Mouse (Mus musculus) thymus, postnatal 25 days (tissue): ENCODE results near the gene H2afv.
"Not testable (repeated sequence)": the region's sequence is repeated elsewhere in the genome, so short reads cannot be mapped to it uniquely, and the experiment has no call there.

Experiments used
- DNase-seq: peaks from one replicate; pipeline ENCODE4 v3.0.0; 2022

The H2afv gene

DNA sequence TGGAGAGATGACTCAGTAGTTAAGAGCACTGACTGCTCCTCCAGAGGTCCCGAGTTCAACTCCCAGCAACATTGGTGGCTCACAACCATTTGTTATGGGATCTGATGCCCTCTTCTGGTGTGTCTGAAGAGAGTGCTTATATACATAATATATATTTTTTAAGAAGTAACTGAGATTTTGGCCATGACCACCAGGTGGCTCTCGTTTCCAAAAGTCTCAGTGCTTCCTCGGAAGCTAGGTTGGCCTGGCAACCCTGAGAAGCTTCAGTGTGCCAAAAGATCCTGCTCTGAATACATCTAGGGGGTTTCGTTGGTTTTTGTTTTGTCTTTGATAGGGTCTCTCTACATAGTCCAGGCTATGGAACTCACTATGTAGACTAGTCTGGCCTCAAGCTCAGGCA, 20.9 kb upstream of the H2afv start:
- peak; percentile 75 for DNase-seq

DNA sequence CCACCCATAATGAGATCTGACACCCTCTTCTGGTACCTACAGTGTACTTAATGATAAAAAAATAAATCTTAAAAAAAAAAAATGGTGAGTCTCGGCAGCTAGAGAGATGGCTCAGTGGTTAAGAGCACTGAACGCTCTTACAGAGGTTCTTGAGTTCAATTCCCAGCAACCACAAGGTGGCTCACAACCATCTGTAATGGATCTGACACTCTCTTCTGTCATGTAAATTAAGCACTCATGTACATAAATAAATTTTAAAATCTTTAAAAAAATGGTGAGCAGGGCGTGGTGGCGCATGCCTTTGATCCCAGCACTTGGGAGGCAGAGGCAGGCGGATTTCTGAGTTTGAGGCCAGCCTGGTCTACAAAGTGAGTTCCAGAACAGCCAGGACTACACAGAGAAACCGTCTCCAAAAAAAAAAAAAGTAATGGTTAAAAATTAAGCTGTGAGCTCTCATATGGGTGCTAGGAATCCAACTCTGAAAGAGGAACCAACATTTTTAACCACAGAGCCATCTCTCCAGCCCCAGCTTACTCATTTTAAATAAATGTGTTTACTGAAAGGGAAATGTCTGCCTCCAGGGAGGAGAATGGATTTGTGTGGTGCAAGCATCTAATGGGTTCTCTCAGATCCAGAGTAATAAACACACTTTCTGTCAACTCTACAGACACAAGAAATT, 19.1 kb upstream of the H2afv start:
- no peak for DNase-seq

DNA sequence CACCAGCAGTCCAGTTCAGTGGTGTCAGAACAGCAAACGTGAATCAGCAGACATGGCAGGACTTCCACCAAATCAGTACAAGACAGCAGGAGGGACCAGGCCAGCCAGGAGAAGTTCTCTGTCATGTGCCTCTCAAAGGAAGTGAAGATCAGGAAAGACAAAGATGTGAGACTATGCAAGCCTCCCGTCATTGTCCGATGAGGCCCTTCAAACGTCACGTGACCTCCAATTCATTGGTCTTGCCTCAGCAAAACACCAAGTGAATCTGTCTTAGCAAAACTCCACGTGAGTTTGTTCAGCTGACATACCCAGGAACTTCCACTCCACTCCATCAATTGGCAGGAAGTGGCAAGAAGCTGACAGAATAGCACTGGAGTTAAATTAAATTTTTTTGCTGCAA, 11.8 kb upstream of the H2afv start:
- DNase-seq: no peak

DNA sequence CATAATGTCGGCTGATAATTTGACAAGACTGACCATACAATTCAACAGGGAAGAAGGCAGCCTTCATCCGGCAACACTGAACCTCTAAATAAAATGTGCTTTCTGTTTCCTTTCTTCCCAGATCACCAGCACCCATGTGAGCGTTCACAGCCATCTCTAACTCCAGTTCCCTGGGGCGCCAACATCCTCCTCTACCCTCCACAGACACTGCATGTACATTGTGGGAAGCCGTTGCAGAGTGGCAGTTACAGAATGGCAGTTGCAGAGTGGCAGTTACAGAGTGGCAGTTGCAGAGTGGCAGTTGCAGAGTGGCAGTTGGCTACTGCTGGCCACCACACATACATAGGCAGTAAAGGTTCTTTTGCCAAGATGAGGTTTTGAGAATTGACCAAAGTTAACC, 3.9 kb upstream of the H2afv start:
- not testable (repeated sequence) for DNase-seq

DNA sequence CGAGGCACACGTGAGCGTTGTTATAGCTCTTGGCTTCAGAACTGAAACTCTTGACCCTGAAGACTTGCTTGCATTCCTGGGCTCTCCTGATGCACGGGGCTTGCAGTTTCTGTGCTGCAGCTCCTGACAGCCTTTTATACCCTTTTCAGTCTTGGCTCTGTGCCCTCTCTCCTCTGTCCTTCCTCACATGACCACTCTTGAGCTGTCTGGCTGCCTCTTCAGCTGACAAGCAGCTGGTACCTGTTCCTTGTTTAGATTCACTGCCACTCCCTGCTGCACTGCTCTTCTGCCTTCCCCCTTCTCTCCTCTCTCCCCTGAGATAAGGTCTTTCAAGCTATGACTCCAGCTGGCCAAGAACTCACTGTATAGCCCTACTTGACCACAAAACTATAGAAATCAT, 3.2 kb upstream of the H2afv start:
- no peak for DNase-seq

DNA sequence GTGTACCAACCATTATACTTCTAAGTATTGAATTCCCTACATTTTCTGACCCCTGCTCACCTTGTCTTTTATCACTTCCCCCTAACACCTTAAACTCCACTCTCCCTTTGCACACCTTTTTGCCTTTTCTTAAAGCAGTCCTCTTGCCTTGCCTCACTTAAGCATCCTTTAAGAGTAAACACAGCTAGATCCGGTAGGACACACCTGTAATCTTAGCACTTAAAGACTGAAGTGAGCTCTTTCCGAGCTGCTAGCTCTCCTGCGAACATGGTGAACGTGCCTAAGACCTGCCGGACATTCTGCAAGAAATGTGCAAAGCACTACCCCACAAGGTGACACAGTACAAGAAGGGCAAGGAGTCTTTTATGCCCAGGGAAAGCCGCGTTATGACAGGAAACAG, 1.7 kb upstream of the H2afv start:
- no peak for DNase-seq

DNA sequence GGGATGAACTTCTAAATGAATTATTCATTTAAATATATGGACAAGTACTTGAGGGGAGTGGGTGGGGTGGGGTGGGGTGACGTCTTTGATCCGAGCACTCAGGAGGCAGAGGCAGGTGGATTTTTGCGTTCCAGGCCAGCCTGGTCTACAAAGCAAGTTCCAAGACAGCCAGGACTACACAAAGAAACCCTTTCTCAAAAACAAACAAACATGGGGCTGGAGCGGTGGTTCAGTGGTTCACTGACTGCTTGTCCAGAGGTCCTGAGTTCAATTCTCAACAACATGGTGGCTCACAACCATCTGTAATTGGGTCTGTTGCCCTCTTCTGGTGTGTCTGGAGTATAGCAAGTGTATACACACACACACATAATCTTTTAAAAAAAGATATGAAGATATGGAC, 1.2 kb upstream of the H2afv start:
- DNase-seq: no peak

DNA sequence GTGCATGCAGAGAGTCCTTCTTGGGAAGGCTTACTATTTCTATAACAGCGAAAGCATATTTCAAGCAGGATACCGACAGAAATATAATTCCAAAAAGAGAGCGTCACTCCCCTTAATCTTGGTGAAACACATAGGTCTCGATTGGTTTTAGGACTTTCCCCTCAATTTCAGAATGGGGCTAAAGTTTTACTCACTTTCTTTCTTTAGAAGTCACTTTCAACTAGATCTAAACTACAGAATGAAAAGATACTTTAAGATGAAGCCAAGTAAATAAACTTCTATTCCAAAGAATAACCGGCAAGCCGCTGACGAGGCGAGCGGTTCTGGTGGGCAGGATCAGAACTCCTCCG, 541 bp downstream of the H2afv start:
- DNase-seq: no peak

DNA sequence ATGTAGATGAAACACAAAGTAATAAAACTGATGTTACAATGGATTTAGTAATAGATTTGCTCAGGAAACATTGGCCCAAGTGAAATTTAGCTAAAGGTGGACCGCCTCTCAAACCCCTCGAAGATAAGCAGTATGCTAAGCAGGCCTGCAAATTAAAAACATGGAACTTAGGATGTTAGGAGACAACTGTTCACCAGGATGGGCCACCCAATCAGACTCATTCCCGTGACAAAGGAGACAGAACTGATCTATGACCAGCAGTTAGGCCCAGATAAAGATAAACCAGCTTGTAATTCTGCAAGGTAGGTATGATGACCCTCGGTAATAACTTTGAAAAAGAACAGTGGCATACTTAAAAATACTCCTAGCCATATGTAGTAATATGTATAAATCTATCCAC, 1.1 kb downstream of the H2afv start:
- no peak for DNase-seq

DNA sequence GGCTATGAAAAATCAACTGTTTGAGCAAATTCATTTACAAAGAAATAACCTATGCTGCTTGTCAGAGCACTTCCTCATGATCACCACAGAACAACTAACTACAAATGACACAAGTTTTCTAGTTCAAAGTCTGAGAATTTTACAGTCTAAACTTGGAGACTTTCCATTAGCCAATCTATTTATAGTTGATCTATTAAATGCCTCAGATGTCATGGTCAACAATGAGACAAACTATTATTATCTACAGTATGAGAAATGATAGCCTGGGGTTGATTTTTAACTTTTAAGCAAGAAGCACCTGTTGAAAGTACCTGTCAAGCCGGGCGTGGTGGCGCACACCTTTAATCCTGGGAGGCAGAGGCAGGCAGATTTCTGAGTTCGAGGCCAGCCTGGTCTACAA, 1.7 kb downstream of the H2afv start:
- DNase-seq: no peak

DNA sequence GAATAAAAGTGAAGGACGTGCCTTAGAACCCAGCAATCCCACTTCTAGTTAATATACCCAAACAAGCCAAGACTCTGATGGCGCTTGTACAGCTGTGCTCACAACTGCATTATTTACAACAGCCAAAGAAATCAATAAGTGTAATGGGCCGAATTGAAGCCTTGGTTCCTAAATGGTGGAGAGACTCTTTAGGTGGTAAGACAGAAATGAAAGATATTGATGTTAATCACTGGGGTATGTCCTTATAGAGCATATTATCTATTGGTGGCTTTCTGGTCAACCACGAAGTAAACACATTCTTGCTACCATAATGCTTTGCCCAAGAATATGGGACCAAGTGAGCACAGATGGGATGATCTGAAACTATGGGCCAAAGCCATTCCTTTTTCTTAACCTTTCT, 4.1 kb downstream of the H2afv start:
- DNase-seq: no peak

DNA sequence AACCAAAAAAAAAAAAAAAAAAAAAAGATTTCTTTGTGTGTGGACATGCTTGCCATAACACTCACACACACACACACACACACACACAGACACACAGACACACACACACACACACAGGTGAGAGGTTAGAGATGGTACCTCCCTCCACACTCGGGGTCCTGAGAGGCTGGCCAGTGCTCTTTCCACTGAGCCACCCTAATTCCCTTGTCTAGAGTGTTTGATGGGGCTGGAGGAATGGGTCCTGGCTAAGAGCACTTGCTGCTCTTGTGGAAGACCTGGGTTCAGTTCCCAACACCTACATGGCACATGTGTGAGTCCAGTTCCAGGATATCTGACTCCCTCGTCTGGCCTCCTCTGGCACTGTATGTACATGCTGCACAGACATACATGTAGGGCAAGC, 6.6 kb downstream of the H2afv start:
- DNase-seq: no peak

DNA sequence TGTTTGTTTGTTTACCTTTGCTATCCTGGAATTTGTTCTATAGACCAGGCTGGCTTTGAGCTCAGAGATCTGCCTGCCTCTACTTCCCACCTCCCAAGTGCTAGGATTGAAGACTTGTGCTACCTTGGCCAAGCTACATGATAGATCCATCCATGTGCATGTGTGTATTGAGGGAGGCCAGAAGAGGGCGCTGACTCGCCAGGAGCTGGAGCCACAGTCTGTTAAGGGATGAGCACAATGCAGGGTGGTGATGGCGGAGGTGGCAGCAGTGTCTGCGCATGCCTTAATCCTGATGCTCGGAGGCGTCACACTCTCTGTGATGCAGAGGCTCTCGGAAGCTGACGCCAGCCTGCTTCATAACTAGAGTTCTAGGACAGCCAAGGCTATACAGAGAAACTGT, 7.8 kb downstream of the H2afv start:
- peak; percentile 65 for DNase-seq

DNA sequence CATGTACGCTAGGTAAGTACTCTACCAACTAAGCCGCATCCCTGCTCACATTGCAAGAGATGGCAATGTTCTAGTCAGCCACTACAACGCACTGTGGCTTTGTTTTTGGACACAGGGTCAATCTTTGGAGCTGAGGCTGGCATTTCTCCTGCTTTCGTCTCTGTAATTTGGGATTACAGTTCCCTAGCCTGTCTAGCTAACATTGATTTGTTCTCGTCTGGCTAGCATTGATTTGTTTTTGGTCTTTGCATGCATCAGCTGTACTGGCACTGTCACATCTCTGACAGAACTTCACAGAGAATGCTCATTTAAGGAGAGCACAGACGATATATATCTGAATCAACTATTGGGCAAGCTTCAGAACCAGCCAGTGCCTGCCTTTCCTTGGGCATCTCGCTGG, 14.1 kb downstream of the H2afv start:
- DNase-seq: no peak

DNA sequence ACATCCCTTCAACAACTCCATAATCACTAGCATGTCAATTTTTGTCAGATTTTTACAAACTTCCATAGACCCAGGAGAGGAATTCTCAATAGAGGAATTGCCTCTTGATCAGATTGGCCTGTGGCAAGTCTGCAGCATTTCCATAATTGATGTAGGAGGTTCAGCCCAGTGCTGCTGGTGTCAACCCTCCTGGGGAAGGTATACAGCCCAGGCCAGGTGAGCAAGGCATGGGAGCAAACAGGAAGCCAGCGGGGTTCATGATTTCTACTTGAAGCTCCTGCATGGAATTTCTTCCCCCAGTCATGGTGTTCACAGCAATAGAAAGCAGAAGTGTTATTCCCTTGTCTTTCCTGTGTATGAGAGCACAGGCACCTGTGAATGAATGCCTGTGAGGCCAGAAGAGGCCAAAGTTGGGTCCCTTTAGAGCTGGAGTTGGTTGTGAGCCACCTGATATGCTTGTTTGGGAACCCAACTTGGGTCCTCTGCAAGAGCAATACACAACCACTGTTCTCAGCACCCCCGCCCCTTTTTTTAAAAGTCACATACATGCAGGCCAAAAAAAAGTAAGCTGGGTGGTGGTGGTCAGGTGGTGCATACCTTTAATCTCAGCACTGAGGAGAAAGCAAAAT, 23.4 kb downstream of the H2afv start:
- DNase-seq: no peak

DNA sequence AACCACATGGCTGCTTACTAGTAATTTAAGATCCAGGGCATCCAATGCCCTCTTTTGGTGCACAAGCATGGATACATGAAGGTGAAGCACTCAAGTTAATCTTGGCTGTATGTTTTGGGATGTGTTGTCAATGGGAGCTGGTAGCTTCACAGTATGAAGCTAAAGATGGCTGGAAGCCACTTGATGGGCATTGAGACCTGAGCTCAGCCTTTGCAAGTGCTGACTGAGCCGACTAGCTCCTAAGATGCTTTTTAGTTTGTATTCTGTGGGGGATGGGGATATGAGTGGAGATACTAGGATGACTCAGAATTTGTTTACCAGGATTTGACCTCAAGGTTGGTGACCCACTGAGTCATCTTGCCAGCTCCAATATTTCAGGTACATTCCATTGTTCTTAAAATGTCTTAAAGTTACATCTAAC, 23.9 kb downstream of the H2afv start:
- no peak for DNase-seq

DNA sequence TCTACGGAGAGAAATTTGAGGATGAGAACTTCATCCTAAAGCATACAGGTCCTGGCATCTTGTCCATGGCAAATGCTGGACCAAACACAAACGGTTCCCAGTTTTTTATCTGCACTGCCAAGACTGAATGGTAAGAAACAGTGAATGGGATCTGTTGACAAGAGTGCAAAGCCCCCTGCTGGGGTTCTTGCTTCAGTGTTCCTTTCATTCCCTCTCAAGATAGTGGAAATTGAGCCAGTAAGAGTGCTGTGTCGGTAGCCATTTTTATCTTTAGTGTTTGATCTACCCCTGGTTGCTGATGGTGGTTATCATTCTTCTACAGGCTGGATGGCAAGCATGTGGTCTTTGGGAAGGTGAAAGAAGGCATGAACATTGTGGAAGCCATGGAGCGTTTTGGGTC, 25.1 kb downstream of the H2afv start:
- not testable (repeated sequence) for DNase-seq

DNA sequence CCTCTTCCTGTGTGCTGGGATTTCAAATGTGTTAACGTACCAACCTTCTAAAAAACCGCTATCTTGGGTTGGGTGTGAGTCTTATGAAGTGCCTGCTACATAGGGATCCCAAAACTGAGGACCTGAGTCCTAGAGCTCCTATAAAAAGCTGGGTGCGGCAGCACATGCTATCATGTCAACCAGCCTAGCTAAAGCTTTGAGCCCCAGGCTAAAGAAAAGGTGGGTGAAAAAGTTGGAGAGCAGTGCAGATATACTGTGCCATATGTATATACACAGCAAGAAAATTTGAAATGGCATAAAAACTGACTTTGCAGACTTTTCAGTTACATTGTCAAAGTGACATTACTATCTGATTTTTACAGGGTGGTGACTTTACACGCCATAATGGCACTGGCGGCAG, 25.5 kb downstream of the H2afv start:
- DNase-seq: no peak

DNA sequence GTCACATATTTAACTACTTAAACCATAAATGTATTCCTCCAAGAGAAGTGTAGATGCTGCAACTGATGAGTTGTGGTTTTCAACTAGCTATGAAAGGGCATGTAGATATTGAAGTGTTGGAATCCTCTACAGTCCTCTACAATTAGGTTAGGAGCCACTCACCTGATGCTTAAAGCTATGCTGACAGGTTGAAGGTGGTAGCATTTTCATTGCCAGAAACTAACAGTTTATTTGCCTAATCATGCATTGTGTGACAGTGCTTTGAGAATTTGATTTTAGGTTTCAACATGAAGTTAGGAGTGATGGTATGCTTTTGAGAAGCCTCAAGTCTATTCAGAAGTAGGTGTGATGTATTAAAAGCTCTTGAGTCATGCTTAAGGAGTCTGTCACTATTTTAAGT, 26.8 kb downstream of the H2afv start:
- no peak for DNase-seq

DNA sequence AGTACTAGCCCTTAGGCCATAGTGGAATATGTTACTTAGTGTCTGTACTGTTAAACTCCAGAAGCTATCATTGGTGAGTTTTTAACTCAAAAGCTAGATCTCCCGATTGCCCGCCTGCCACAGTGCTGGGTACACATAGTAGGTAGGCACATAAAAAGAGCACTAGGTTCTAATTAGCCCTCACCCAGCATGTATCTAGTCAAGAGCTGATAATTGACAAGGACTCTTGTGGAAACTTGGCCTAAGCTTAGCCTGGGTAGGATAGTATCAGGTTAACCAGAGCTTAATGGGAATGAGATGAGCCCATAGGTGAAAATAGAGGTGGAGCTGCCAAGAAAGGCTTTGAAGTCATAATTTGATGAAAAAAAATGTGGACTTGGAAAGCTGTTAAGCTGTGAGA, 27.2 kb downstream of the H2afv start:
- no peak for DNase-seq

DNA sequence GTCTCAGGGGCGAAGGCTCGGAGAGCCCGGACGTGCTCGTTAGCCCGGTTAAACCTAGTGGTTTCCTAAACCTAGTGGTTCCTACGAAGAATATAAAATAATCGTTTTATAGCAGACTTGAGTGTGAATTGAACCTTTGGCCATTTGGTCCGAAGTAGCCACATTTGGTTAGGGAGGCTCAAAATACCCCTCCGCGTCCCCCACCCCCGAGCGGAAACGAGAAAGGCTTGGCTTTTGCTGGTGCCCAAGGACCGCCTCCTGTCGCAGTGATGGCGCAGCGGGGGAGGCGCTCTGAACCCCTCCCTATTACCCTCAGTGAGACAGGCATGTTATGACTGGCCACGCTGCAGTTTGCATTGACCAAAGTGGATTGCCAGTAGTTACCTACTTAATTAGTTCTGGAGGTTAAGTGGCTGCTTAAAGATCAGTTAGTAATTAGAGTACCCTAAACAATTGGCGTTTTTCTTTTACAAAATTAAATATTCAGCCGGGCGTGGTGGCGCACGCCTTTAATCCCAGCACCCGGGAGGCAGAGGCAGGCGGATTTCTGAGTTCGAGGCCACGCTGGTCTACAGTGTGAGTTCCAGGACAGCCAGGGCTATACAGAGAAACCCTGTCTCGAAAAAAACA, 27.7 kb downstream of the H2afv start:
- DNase-seq: peak; percentile 84

DNA sequence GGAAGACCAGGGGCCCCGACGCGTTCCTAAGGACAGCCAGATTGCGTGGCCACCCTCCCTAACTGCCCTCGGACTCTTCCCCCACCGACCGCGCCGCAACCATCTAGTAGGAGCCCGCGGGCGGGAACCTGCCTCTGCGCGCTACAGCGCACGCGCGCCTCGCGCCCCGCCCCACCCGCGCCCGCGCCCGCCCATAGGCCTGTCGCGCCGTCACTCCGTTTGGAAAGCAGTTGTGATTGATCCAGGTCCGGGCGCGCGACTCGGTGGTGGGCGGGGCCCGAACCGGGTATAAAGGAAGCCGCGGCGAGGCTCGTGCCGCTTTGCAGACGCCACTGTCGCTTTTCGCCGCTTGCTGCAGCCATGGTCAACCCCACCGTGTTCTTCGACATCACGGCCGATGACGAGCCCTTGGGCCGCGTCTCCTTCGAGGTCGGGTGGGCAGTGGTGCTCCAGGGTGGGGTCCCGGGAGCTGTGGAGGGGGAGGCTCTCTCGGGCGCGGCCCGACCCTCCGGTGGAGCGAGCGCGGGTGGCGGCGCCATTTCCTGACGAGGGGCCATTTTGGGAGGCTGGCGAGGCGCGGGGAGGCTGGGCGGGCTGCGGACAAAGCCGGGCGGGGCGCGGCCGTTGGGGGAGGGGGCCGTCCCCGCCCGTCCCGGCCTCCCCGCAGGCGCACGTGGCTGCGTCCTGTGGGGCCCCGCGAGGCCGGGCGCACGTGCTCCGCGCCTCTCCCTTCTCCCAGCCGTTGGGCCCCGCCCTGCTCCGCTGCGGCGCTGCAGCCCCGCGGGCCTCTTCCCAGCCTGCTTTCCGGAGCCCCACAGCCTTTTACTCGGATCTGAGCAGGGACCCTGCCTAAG, 28.5 kb downstream of the H2afv start:
- DNase-seq: peak; percentile 100

DNA sequence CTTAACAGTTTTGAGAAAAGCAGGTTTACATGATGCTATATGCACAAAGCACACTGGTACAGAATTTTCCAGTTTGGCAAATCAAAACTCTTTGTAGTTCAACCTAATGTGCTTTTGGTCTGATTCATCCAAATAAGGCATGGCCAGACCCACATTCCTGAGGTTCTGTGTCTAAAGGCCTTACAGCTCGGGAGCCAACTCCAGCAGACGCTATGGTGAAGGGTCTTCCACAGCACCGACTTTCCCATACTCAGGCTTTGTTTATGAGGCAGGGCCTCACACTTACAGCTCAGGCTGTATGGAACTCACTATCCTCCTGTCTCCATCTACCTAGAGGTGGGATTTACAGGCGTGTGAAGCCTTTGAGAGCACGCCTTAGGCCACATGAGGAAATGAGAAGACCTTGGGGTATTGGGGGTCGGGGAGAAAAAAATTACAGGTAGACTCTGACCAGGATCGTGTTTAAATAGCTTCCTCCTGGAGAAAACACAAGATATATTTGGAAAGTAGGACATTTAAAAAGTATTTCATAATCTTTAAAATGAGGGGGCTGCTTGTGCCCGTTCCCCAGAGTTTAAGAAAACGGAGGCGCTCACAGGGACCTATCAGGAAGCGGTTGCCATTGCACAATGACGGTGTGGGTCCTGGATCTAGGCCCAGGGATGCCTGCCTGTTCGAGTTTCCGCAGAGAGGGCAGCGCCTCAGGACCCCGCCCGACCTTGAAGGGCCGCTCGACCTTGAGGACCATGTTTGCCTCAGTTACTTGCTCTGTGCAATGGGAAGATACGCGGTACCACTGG, 29.3 kb downstream of the H2afv start, which contains the start of gene Ppia:
Ppia (plus strand) TSS at position 693 of the 800 bp plus-strand sequence.
- DNase-seq: no peak
